ENCODE assay signal across 17 mouse cellular contexts in the genomic region with DNA sequence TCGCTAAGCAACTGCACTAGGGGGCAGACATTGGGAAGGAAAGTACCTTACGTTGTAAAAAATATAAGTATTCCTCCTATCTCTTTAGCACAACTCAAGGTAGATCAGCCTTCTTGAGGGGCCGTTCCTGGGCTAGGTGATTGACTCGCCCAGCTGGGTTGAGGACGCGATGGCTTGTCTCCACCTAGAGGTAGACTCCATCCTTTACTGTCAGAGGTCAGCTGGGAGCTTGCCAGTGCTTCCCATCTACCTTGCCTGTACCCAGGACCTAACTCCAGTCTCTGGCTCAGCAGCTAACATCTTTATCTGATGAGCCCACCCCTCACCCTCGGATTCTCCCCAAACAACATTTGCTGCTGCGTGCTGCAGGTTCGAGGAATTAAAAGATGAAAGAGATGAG. TPM values are rescaled to one million over a fixed set of nuclear protein-coding genes. Genes with fewer than 3 reads are reported as not detected.
DNase-seq lines count a peak whose midpoint lies in the region; ATAC-seq and TF ChIP-seq lines count a peak whose summit lies in the region.
"Had no signal": no experiment of that assay in that cellular context is flagged by ENCODE, and none has a peak within 500 bp of the region (broad histone marks: within the 10 kb centered on the region; RNA-seq: fewer than 3 reads in every experiment).

No protein-coding gene starts in this region.

- H3K4me1 ChIP-seq in kidney, postnatal 0 days (replicated peaks; ENCODE audit: insufficient read depth, low read length): no peaks in the 10 kb centered on the region
- no peaks in the 10 kb centered on the region for H3K4me1 ChIP-seq in kidney, embryonic 16.5 days (ENCODE audit: insufficient read depth, low read length)
- no peaks in the 10 kb centered on the region for H3K4me1 ChIP-seq in midbrain, postnatal 0 days (ENCODE audit: insufficient read depth, low read length)
- no peaks in the 10 kb centered on the region for H3K4me1 ChIP-seq in midbrain, embryonic 10.5 days
- H3K4me1 ChIP-seq in intestine, postnatal 0 days (replicated peaks; ENCODE audit: control insufficient read depth, insufficient read depth, low read length): no peaks in the 10 kb centered on the region
- H3K4me1 ChIP-seq: embryonic facial prominence, embryonic 12.5 days; forebrain, embryonic 10.5 days; heart, embryonic 15.5 days; liver, embryonic 15.5 days had no signal

- WGBS in kidney, postnatal 0 days: 60% methylated on average over 9 of the region's 9 CpGs
- WGBS in kidney, embryonic 16.5 days: 60% methylated on average over 9 of the region's 9 CpGs
- 55% methylated on average over 9 of the region's 9 CpGs for WGBS in midbrain, postnatal 0 days
- 60% methylated on average over 9 of the region's 9 CpGs for WGBS in midbrain, embryonic 10.5 days
- 55% methylated on average over 9 of the region's 9 CpGs for WGBS in intestine, postnatal 0 days

- no peaks in the 10 kb centered on the region for H3K36me3 ChIP-seq in kidney, postnatal 0 days (ENCODE audit: insufficient read depth, low read length)
- no peaks in the 10 kb centered on the region for H3K36me3 ChIP-seq in kidney, embryonic 16.5 days (ENCODE audit: insufficient read depth, low read length)
- H3K36me3 ChIP-seq in midbrain, postnatal 0 days (ENCODE audit: insufficient read depth, low read length): no peaks in the 10 kb centered on the region
- H3K36me3 ChIP-seq in midbrain, embryonic 10.5 days: no peaks in the 10 kb centered on the region
- no peaks in the 10 kb centered on the region for H3K36me3 ChIP-seq in intestine, postnatal 0 days (ENCODE audit: control insufficient read depth, insufficient read depth)
- H3K36me3 ChIP-seq: embryonic facial prominence, embryonic 12.5 days; forebrain, embryonic 10.5 days; heart, embryonic 15.5 days; liver, embryonic 15.5 days had no signal

- peak; percentile 36 for TF ChIP-seq CTCF in kidney, postnatal 0 days (IDR thresholded peaks at IDR 0.05; ENCODE audit: low read depth)
- TF ChIP-seq CTCF in midbrain, postnatal 0 days (IDR thresholded peaks at IDR 0.05): peak; percentile 20; the same call in 1 of the 2 replicates
- TF ChIP-seq CTCF in intestine, postnatal 0 days (IDR thresholded peaks at IDR 0.05; ENCODE audit: low read depth): peak; percentile 64

- H3K27ac ChIP-seq in kidney, postnatal 0 days: no peak overlapping the region
- H3K27ac ChIP-seq in kidney, embryonic 16.5 days (ENCODE audit: low read length): no peak overlapping the region
- H3K27ac ChIP-seq in midbrain, postnatal 0 days (ENCODE audit: low read depth, low read length): no peak overlapping the region
- H3K27ac ChIP-seq in midbrain, embryonic 10.5 days (replicated peaks): no peak overlapping the region
- no peak overlapping the region for H3K27ac ChIP-seq in intestine, postnatal 0 days (ENCODE audit: low read depth, low read length)
- H3K27ac ChIP-seq: embryonic facial prominence, embryonic 12.5 days; forebrain, embryonic 10.5 days; heart, embryonic 15.5 days; liver, embryonic 15.5 days had no signal

- no peak overlapping the region for H3K9ac ChIP-seq in kidney, postnatal 0 days (ENCODE audit: low read depth, low read length)
- H3K9ac ChIP-seq in kidney, embryonic 16.5 days (replicated peaks; ENCODE audit: low read length): no peak overlapping the region
- no peak overlapping the region for H3K9ac ChIP-seq in midbrain, postnatal 0 days (replicated peaks; ENCODE audit: low read length, poor library complexity, severe bottlenecking)
- H3K9ac ChIP-seq in intestine, postnatal 0 days (ENCODE audit: low read depth, low read length): no peak overlapping the region
- H3K9ac ChIP-seq: embryonic facial prominence, embryonic 12.5 days; heart, embryonic 15.5 days; liver, embryonic 15.5 days had no signal

- no peak for ATAC-seq in kidney, postnatal 0 days (replicated peaks; ENCODE audit: low FRiP score, low read depth)
- no peak for ATAC-seq in kidney, embryonic 16.5 days (ENCODE audit: low FRiP score, low TSS enrichment)
- no peak for ATAC-seq in midbrain, postnatal 0 days (ENCODE audit: low FRiP score)
- no peak for ATAC-seq in intestine, postnatal 0 days
- ATAC-seq: hindbrain, embryonic 16.5 days; Patski had no signal

- no peaks in the 10 kb centered on the region for H3K27me3 ChIP-seq in kidney, postnatal 0 days (ENCODE audit: insufficient read depth, low read length)
- no peaks in the 10 kb centered on the region for H3K27me3 ChIP-seq in kidney, embryonic 16.5 days (ENCODE audit: insufficient read depth, low read length)
- no peaks in the 10 kb centered on the region for H3K27me3 ChIP-seq in midbrain, postnatal 0 days (ENCODE audit: insufficient read depth, low read length)
- H3K27me3 ChIP-seq in midbrain, embryonic 10.5 days (ENCODE audit: low read depth, poor library complexity, severe bottlenecking): no peaks in the 10 kb centered on the region
- no peaks in the 10 kb centered on the region for H3K27me3 ChIP-seq in intestine, postnatal 0 days (replicated peaks; ENCODE audit: control insufficient read depth, insufficient read depth, low read length)
- H3K27me3 ChIP-seq: embryonic facial prominence, embryonic 12.5 days; heart, embryonic 15.5 days; liver, embryonic 15.5 days; Patski had no signal

- no peak overlapping the region for H3K4me3 ChIP-seq in kidney, postnatal 0 days (replicated peaks; ENCODE audit: low read depth, low read length)
- no peak overlapping the region for H3K4me3 ChIP-seq in kidney, embryonic 16.5 days (ENCODE audit: low read length)
- no peak overlapping the region for H3K4me3 ChIP-seq in midbrain, postnatal 0 days (ENCODE audit: low read depth, low read length)
- H3K4me3 ChIP-seq in midbrain, embryonic 10.5 days: no peak overlapping the region
- H3K4me3 ChIP-seq in intestine, postnatal 0 days (ENCODE audit: low read depth, low read length): no peak overlapping the region
- H3K4me3 ChIP-seq: embryonic facial prominence, embryonic 12.5 days; forebrain, embryonic 10.5 days; heart, embryonic 15.5 days; liver, embryonic 15.5 days had no signal

- H3K9me3 ChIP-seq in kidney, postnatal 0 days (replicated peaks; ENCODE audit: low read length): no peaks in the 10 kb centered on the region
- H3K9me3 ChIP-seq in kidney, embryonic 16.5 days (ENCODE audit: low read length): 0 out of 2 replicates have a peak, but pooled peaks cover 6% of the 10 kb centered on the region
- H3K9me3 ChIP-seq in midbrain, postnatal 0 days (ENCODE audit: low read length): 0 out of 2 replicates have a peak, but pooled peaks cover 2% of the 10 kb centered on the region
- 0 out of 2 replicates have a peak, but pooled peaks cover 5% of the 10 kb centered on the region for H3K9me3 ChIP-seq in midbrain, embryonic 10.5 days (replicated peaks)
- H3K9me3 ChIP-seq in intestine, postnatal 0 days (ENCODE audit: control insufficient read depth): no peaks in the 10 kb centered on the region
- H3K9me3 ChIP-seq: heart, embryonic 15.5 days; liver, embryonic 15.5 days had no signal

- H3K4me2 ChIP-seq in kidney, postnatal 0 days (ENCODE audit: low read length): no peak overlapping the region
- no peak overlapping the region for H3K4me2 ChIP-seq in kidney, embryonic 16.5 days (replicated peaks; ENCODE audit: low read depth, low read length)
- H3K4me2 ChIP-seq in midbrain, postnatal 0 days (ENCODE audit: low read depth, low read length, poor library complexity, severe bottlenecking): no peak overlapping the region
- no peak overlapping the region for H3K4me2 ChIP-seq in intestine, postnatal 0 days (replicated peaks; ENCODE audit: low read depth)
- H3K4me2 ChIP-seq: embryonic facial prominence, embryonic 12.5 days; heart, embryonic 15.5 days; liver, embryonic 15.5 days had no signal

- peak; percentile 50 to 66 for DNase-seq in cerebellum, postnatal 14 days
- no peak for DNase-seq in cerebellum, adult 11 months
- no peak for DNase-seq in kidney, postnatal 0 days (ENCODE audit: low spot score)
- no peak for DNase-seq in midbrain, postnatal 0 days (ENCODE audit: low spot score)
- no peak for DNase-seq in midbrain, embryonic 10.5 days (ENCODE audit: low spot score)
- DNase-seq in Muller cell, postnatal 12 days (ENCODE audit: inconsistent ontology term): no peak
- DNase-seq: adrenal gland, adult 8-10 months; retina, postnatal 1 day; thymus, postnatal 14 days had no signal

RNA-seq across cellular contexts. Expression of a gene that starts 59.4 kb away (rescaled TPM):
- polyA plus RNA-seq in kidney, postnatal 0 days (2015; fragmentation: Nextera tagmentation; extraction: Ambion mirVana): 9.8 and 9.9 TPM in 2 replicates
- 14.0 and 15.7 TPM in 2 replicates for polyA plus RNA-seq in kidney, embryonic 16.5 days (2015; fragmentation: Nextera tagmentation; extraction: Ambion mirVana)
- total RNA-seq in midbrain, postnatal 0 days (2014; rRNA removed): 7.7 and 12.7 TPM in 2 replicates
- polyA plus RNA-seq in midbrain, postnatal 0 days (2015; fragmentation: Nextera tagmentation; extraction: Ambion mirVana): 4.5 and 5.3 TPM in 2 replicates
- polyA plus RNA-seq in midbrain, embryonic 10.5 days (2016; fragmentation: Nextera tagmentation; extraction: Ambion mirVana): 12.3 and 12.5 TPM in 2 replicates
- 11.4 and 13.5 TPM in 2 replicates for polyA plus RNA-seq in intestine, postnatal 0 days (2015; fragmentation: Nextera tagmentation; extraction: Ambion mirVana)

Comparison
In these comparisons a context has a peak if more than half of its experiments do, and no peak if none do; other contexts are left out.
1. DNase-seq: peak in cerebellum, postnatal 14 days (2 of 2); none in cerebellum, adult 11 months (single experiment), kidney, postnatal 0 days (single experiment), midbrain, postnatal 0 days (single experiment), midbrain, embryonic 10.5 days (single experiment) and Muller cell, postnatal 12 days (single experiment).
2. Peak in every context shown above with its lines, with median percentiles within 50 percentile points of each other: CTCF ChIP-seq.